Mouse (Mus musculus) megakaryocyte, embryonic 14.5 days (primary cell): ENCODE results near the gene Serbp1. TPM values are rescaled to one million over a fixed set of nuclear protein-coding genes. Genes with fewer than 3 reads are reported as not detected.

Experiments
- H3K27me3 ChIP-seq: replicated peaks from 2 replicates; pipeline ENCODE3; 2012; ENCODE audit warnings: inconsistent platforms
- H3K36me3 ChIP-seq: replicated peaks from 2 replicates; pipeline ENCODE3; 2012; ENCODE audit warnings: low read length, inconsistent platforms, mixed read lengths
- H3K4me1 ChIP-seq: 2 replicates; pipeline ENCODE4 v1.6.1; 2012; ENCODE audit warnings: inconsistent platforms
- H3K4me3 ChIP-seq: replicated peaks from 2 replicates; pipeline ENCODE3; 2012; ENCODE audit warnings: moderate library complexity, mild to moderate bottlenecking, inconsistent platforms
- H3K9me3 ChIP-seq: 2 replicates; pipeline ENCODE4 v1.6.1; 2012; ENCODE audit warnings: inconsistent platforms
- FLI1 ChIP-seq: IDR thresholded peaks from 2 replicates; pipeline ENCODE4 v1.6.1; 2012; ENCODE audit warnings: low read length, inconsistent platforms, mixed read lengths
- GATA1 ChIP-seq: IDR thresholded peaks from 3 replicates; pipeline ENCODE4 v1.6.1; 2012; ENCODE audit warnings: mixed read lengths, low read length, inconsistent platforms, borderline replicate concordance
- polyA plus RNA-seq: library from polyadenylated mRNA; stranded (reverse); fragments of >175 nt; gene quantifications from 2 replicates; pipeline ENCODE4 v1.2.3, GENCODE M21; 2012; ENCODE audit warnings: low replicate concordance; ENCODE audit not compliant: insufficient read depth

The Serbp1 gene
- 385 and 1,065 TPM in 2 replicates for polyA plus RNA-seq

GRCm38 (mm10) chr6:67237977-67238376 is at the start of gene Serbp1:
Gene Serbp1, plus strand, starts transcription at chr6:67238176.
- Histone ChIP-seq H3K27me3 (peaks cover 3% of the 10 kb centered on the region), H3K9me3 (no peaks in the 10 kb centered on the region), H3K36me3 (no peaks in the 10 kb centered on the region), H3K4me3 (no peak within 1 kb of the TSS), H3K4me1 (0 out of 2 replicates have a peak, but pooled peaks cover 3% of the 10 kb centered on the region)
- TF ChIP-seq GATA1, result no peak
- no peak for TF ChIP-seq FLI1

- TF ChIP-seq FLI1 (no peak), GATA1 (no peak)
- no peak overlapping the region for H3K4me3 ChIP-seq
- H3K36me3 ChIP-seq, result no peaks in the 10 kb centered on the region
- H3K9me3 ChIP-seq, result no peaks in the 10 kb centered on the region
- peaks cover 10% of the 10 kb centered on the region for H3K4me1 ChIP-seq
- peaks cover 8% of the 10 kb centered on the region for H3K27me3 ChIP-seq
Observed at GRCm38 (mm10) chr6:67193591-67193990, 44.4 kb upstream of the Serbp1 start.

DNA sequence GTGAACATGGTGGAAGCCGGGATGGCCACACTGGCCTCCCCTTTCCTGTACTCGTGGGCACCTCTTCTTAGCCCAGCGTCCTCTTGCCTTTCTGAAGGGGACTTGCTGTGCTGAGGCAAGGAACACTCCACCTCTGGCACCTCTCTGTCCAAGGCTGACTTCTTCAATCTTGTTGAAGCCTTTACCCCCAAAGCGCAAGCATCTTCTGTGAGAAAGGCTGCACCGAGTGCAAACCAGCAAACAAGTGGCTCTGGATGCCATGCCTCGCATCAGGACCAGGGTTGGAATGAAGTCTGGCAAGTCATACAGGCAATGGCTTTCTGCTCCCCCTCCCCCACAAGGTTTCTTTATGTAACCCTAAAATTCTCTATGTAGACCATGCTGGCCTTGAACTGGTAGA is 43.4 kb upstream of the Serbp1 start:
- Histone ChIP-seq H3K9me3 (no peaks in the 10 kb centered on the region), H3K27me3 (peaks cover 8% of the 10 kb centered on the region), H3K4me1 (peaks cover 10% of the 10 kb centered on the region), H3K36me3 (no peaks in the 10 kb centered on the region), H3K4me3 (no peak overlapping the region)
- TF ChIP-seq GATA1 (no peak), FLI1 (no peak)

DNA sequence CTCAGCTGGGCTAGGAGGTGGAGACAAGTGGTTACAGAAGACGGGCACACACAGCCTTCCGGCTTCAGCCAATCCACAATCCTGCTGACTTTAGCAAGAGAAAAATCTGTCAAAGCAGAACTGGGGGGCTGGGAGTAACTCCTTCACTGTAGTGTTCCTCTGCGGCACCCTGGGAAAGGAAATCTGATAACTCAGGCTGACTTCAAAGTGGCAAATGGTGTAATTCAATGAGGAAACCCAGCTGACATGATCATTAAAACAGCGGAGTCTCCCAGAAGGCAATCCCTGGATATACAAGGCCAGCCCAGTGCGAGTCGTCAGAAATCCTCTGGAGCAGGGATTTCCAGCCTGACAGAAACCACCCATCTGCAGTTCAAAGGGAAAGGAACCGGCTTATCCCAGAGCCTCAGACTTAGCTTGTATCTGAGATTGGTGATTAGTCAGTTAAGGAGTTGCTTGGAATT is 42.8 kb upstream of the Serbp1 start:
- Histone ChIP-seq H3K4me3 (no peak overlapping the region), H3K36me3 (no peaks in the 10 kb centered on the region), H3K4me1 (peaks cover 10% of the 10 kb centered on the region), H3K27me3 (peaks cover 8% of the 10 kb centered on the region), H3K9me3 (no peaks in the 10 kb centered on the region)
- TF ChIP-seq FLI1 (no peak), GATA1 (no peak)

- H3K4me1 ChIP-seq, result peaks cover 10% of the 10 kb centered on the region
- no peak for TF ChIP-seq GATA1
- no peak for TF ChIP-seq FLI1
- no peak overlapping the region for H3K4me3 ChIP-seq
- H3K27me3 ChIP-seq, result peaks cover 7% of the 10 kb centered on the region
- H3K9me3 ChIP-seq, result no peaks in the 10 kb centered on the region
- no peaks in the 10 kb centered on the region for H3K36me3 ChIP-seq
Observed at GRCm38 (mm10) chr6:67196821-67197220, 41.2 kb upstream of the Serbp1 start.

DNA sequence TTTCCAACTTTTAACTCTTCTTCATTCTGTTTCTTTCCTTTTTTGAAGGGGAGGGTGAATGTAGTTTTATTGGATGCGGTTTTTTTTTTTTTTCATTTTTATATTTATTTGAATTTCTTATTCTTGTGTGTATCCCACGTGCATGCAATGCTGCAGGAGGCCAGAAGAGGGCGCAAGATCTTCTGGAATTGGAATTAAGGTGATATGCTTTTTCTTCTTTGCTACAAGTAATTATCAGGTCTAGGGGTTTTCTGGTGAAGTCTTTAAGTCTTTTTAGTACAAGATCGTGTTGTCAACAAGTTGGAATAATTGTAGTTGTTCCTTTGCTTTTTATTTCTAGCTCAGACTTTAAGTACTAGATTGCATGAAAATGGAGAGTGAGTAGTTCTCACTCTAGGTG is 39.9 kb upstream of the Serbp1 start:
- Histone ChIP-seq H3K4me1 (peaks cover 10% of the 10 kb centered on the region), H3K27me3 (peaks cover 7% of the 10 kb centered on the region), H3K36me3 (no peaks in the 10 kb centered on the region), H3K9me3 (no peaks in the 10 kb centered on the region), H3K4me3 (no peak overlapping the region)
- TF ChIP-seq FLI1, result no peak
- TF ChIP-seq GATA1, result no peak

GRCm38 (mm10) chr6:67200715-67201322 is 37.2 kb upstream of the Serbp1 start:
- H3K9me3 ChIP-seq, result no peaks in the 10 kb centered on the region
- H3K4me1 ChIP-seq, result no peaks in the 10 kb centered on the region
- TF ChIP-seq FLI1 (no peak), GATA1 (no peak)

GRCm38 (mm10) chr6:67205081-67206037 is 32.6 kb upstream of the Serbp1 start:
- TF ChIP-seq FLI1 (no peak), GATA1 (no peak)

More at GRCm38 (mm10) chr6:67200715-67201322, 37.2 kb upstream of the Serbp1 start:
- no peaks in the 10 kb centered on the region for H3K36me3 ChIP-seq
- H3K27me3 ChIP-seq, result no peaks in the 10 kb centered on the region
- no peak overlapping the region for H3K4me3 ChIP-seq

DNA sequence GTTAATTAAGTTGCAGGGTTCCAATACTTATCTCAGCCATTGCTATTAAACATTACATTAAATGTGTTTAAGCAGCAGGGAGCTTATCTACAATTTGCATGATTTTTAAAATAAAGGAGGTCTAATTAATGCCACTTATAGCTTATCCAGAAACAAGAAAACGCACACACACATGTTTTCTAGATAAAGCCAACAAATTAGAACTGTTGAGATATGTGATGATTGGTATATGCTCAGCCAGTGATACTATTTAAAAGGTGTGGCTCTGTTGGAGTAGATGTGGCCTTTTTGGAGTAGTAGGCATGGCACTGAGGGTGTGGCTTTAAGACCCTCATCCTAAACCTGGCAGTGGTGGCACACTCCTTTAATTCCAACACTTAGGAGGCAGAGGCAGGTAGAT is 25.6 kb upstream of the Serbp1 start:
- Histone ChIP-seq H3K4me3 (no peak overlapping the region), H3K9me3 (peaks cover 7% of the 10 kb centered on the region), H3K4me1 (no peaks in the 10 kb centered on the region), H3K36me3 (no peaks in the 10 kb centered on the region), H3K27me3 (no peaks in the 10 kb centered on the region)
- TF ChIP-seq GATA1, result no peak
- no peak for TF ChIP-seq FLI1

More at GRCm38 (mm10) chr6:67205081-67206037, 32.6 kb upstream of the Serbp1 start:
- Histone ChIP-seq H3K36me3 (no peaks in the 10 kb centered on the region), H3K4me1 (no peaks in the 10 kb centered on the region), H3K27me3 (no peaks in the 10 kb centered on the region), H3K4me3 (no peak overlapping the region), H3K9me3 (no peaks in the 10 kb centered on the region)

DNA sequence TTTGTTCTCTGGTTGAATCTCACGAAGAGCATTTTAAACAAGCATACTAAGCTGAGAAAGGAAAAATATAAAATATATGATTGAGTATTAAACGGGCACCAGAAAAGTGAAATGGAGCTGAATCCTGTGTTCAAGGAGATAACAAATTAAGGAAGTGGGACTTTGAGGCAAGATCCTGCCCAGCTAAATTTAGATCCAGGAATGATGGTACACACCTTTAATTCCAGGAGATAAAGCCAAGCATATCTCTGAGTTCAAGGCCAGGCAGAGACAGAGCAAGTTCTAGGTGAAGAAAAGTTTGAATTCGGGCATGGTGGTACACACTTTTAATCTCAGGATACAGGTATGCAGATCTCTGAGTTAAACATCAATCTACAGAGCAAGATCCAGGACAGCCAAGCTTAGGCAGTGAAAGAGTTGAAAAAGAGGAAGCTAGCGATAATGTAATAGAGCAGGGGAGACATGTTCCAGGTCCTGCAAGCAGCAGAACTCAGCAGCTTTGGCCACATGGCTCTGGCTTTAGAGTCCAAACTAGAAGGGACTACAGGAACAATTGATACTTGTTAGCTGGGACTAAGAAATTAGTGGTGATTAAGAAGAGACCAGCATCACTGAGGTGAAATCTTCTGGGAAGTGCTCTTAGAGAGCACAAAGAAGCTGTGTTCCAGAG is 24.4 kb upstream of the Serbp1 start:
- Histone ChIP-seq H3K9me3 (peaks cover 7% of the 10 kb centered on the region), H3K4me1 (no peaks in the 10 kb centered on the region), H3K27me3 (no peaks in the 10 kb centered on the region), H3K36me3 (no peaks in the 10 kb centered on the region), H3K4me3 (no peak overlapping the region)
- TF ChIP-seq GATA1, result no peak
- no peak for TF ChIP-seq FLI1
